In the genomic region with DNA sequence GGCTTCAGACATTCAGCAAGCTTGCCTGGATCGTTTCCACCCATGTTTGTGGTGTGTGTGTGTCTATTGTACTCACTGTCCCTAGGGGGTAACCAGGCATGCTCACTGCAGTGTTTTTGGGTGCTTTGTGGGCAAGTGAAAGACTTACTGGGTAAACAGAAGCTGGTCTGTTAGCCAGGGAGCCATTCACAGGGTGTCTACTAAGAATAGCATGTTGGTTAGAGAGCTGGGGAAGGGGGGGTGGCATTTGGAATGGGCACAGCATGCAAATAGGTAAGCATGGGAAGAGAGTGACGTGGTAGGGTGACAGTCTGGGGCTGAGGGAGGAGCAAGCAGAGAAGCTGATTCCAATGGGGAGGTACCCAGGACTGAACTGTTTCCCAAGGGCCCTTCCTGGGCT, we compare ENCODE assay signal across 9 mouse cellular contexts.
DNase-seq lines count a peak whose midpoint lies in the region; ATAC-seq lines count a peak whose summit lies in the region.
"Had no signal": no experiment of that assay in that cellular context is flagged by ENCODE, and none has a peak within 500 bp of the region (broad histone marks: within the 10 kb centered on the region; RNA-seq: fewer than 3 reads in every experiment).

No protein-coding gene starts in this region.

- ATAC-seq in hindbrain, embryonic 13.5 days (ENCODE audit: low FRiP score) = no peak; the same call in 1 of the 2 replicates
- ATAC-seq in hindbrain, embryonic 11.5 days (ENCODE audit: low FRiP score) = no peak
- ATAC-seq in midbrain, embryonic 15.5 days (replicated peaks) = peak; percentile 34
- no peak for ATAC-seq in midbrain, embryonic 11.5 days (ENCODE audit: low FRiP score)
- 0 out of 2 replicates have a peak, but pooled peaks have one; percentile 50 for ATAC-seq in forebrain, embryonic 13.5 days
- ATAC-seq in hindbrain, embryonic 16.5 days = peak; percentile 52; the same call in 1 of the 2 replicates
- ATAC-seq: Patski had no signal

- no peak overlapping the region for H3K4me2 ChIP-seq in hindbrain, embryonic 13.5 days
- no peak overlapping the region for H3K4me2 ChIP-seq in hindbrain, embryonic 11.5 days (replicated peaks; ENCODE audit: low read depth, low read length)
- H3K4me2 ChIP-seq in midbrain, embryonic 15.5 days = no peak overlapping the region
- no peak overlapping the region for H3K4me2 ChIP-seq in midbrain, embryonic 11.5 days
- H3K4me2 ChIP-seq in forebrain, embryonic 13.5 days = no peak overlapping the region
- no peak overlapping the region for H3K4me2 ChIP-seq in hindbrain, embryonic 16.5 days (ENCODE audit: low read length)
- H3K4me2 ChIP-seq: liver, embryonic 15.5 days had no signal

- peaks cover 51% of the 10 kb centered on the region for H3K4me1 ChIP-seq in hindbrain, embryonic 13.5 days (replicated peaks)
- 0 out of 2 replicates have a peak, but pooled peaks cover 2% of the 10 kb centered on the region for H3K4me1 ChIP-seq in hindbrain, embryonic 11.5 days (replicated peaks; ENCODE audit: control insufficient read depth, insufficient read depth, low read length)
- peaks cover 25% of the 10 kb centered on the region for H3K4me1 ChIP-seq in midbrain, embryonic 15.5 days
- H3K4me1 ChIP-seq in midbrain, embryonic 11.5 days (ENCODE audit: control insufficient read depth, insufficient read depth, low read length) = peaks cover 14% of the 10 kb centered on the region
- peaks cover 49% of the 10 kb centered on the region for H3K4me1 ChIP-seq in forebrain, embryonic 13.5 days
- H3K4me1 ChIP-seq in hindbrain, embryonic 16.5 days (ENCODE audit: control insufficient read depth, insufficient read depth, low read depth, low read length) = peaks cover 19% of the 10 kb centered on the region
- H3K4me1 ChIP-seq: liver, embryonic 15.5 days had no signal

- no peaks in the 10 kb centered on the region for H3K27me3 ChIP-seq in hindbrain, embryonic 13.5 days
- H3K27me3 ChIP-seq in hindbrain, embryonic 11.5 days (ENCODE audit: control insufficient read depth, insufficient read depth, low read length) = no peaks in the 10 kb centered on the region
- H3K27me3 ChIP-seq in midbrain, embryonic 15.5 days (replicated peaks) = no peaks in the 10 kb centered on the region
- no peaks in the 10 kb centered on the region for H3K27me3 ChIP-seq in midbrain, embryonic 11.5 days (ENCODE audit: control insufficient read depth, insufficient read depth, low read length)
- H3K27me3 ChIP-seq in forebrain, embryonic 13.5 days = no peaks in the 10 kb centered on the region
- no peaks in the 10 kb centered on the region for H3K27me3 ChIP-seq in hindbrain, embryonic 16.5 days (replicated peaks; ENCODE audit: control insufficient read depth, insufficient read depth, low read length)
- H3K27me3 ChIP-seq: liver, embryonic 15.5 days; Patski had no signal

- no peak overlapping the region for H3K4me3 ChIP-seq in hindbrain, embryonic 13.5 days
- no peak overlapping the region for H3K4me3 ChIP-seq in hindbrain, embryonic 11.5 days (ENCODE audit: low read depth, low read length)
- no peak overlapping the region for H3K4me3 ChIP-seq in midbrain, embryonic 15.5 days
- H3K4me3 ChIP-seq in midbrain, embryonic 11.5 days (ENCODE audit: low read depth, low read length) = no peak overlapping the region
- H3K4me3 ChIP-seq in forebrain, embryonic 13.5 days = no peak overlapping the region
- H3K4me3 ChIP-seq in hindbrain, embryonic 16.5 days (ENCODE audit: low read length) = no peak overlapping the region
- H3K4me3 ChIP-seq: liver, embryonic 15.5 days had no signal

- H3K36me3 ChIP-seq in hindbrain, embryonic 13.5 days = no peaks in the 10 kb centered on the region
- no peaks in the 10 kb centered on the region for H3K36me3 ChIP-seq in hindbrain, embryonic 11.5 days (ENCODE audit: control insufficient read depth, insufficient read depth, low read length)
- no peaks in the 10 kb centered on the region for H3K36me3 ChIP-seq in midbrain, embryonic 15.5 days (replicated peaks)
- no peaks in the 10 kb centered on the region for H3K36me3 ChIP-seq in midbrain, embryonic 11.5 days (ENCODE audit: control insufficient read depth, insufficient read depth, low read length)
- no peaks in the 10 kb centered on the region for H3K36me3 ChIP-seq in forebrain, embryonic 13.5 days (ENCODE audit: poor library complexity, severe bottlenecking)
- H3K36me3 ChIP-seq in hindbrain, embryonic 16.5 days (ENCODE audit: control insufficient read depth, insufficient read depth, low read length) = no peaks in the 10 kb centered on the region
- H3K36me3 ChIP-seq: liver, embryonic 15.5 days had no signal

- 57% methylated on average over 2 of the region's 2 CpGs for WGBS in hindbrain, embryonic 13.5 days
- 68% methylated on average over 2 of the region's 2 CpGs for WGBS in hindbrain, embryonic 11.5 days
- WGBS in midbrain, embryonic 15.5 days = 30% methylated on average over 2 of the region's 2 CpGs
- 60% methylated on average over 2 of the region's 2 CpGs for WGBS in midbrain, embryonic 11.5 days
- 29% methylated on average over 2 of the region's 2 CpGs for WGBS in forebrain, embryonic 13.5 days
- 52% methylated on average over 2 of the region's 2 CpGs for WGBS in hindbrain, embryonic 16.5 days

- DNase-seq in hindbrain, embryonic 11.5 days (ENCODE audit: low spot score) = no peak
- no peak for DNase-seq in midbrain, embryonic 11.5 days (ENCODE audit: low spot score, missing footprints)
- DNase-seq in testis, postnatal 10 days (ENCODE audit: low spot score) = no peak

- H3K9me3 ChIP-seq in hindbrain, embryonic 13.5 days = no peaks in the 10 kb centered on the region
- no peaks in the 10 kb centered on the region for H3K9me3 ChIP-seq in hindbrain, embryonic 11.5 days (ENCODE audit: control insufficient read depth, low read length)
- H3K9me3 ChIP-seq in midbrain, embryonic 15.5 days = no peaks in the 10 kb centered on the region
- no peaks in the 10 kb centered on the region for H3K9me3 ChIP-seq in midbrain, embryonic 11.5 days (ENCODE audit: control insufficient read depth, low read length)
- H3K9me3 ChIP-seq in forebrain, embryonic 13.5 days (replicated peaks) = 0 out of 2 replicates have a peak, but pooled peaks cover 4% of the 10 kb centered on the region
- no peaks in the 10 kb centered on the region for H3K9me3 ChIP-seq in hindbrain, embryonic 16.5 days (ENCODE audit: control insufficient read depth, low read length)
- H3K9me3 ChIP-seq: liver, embryonic 15.5 days had no signal

- H3K9ac ChIP-seq in hindbrain, embryonic 13.5 days = no peak overlapping the region
- no peak overlapping the region for H3K9ac ChIP-seq in hindbrain, embryonic 11.5 days (ENCODE audit: low read depth, low read length)
- no peak overlapping the region for H3K9ac ChIP-seq in midbrain, embryonic 15.5 days
- H3K9ac ChIP-seq in midbrain, embryonic 11.5 days (ENCODE audit: low read length) = no peak overlapping the region
- no peak overlapping the region for H3K9ac ChIP-seq in forebrain, embryonic 13.5 days
- H3K9ac ChIP-seq in hindbrain, embryonic 16.5 days (ENCODE audit: low read depth, low read length) = no peak overlapping the region
- H3K9ac ChIP-seq: liver, embryonic 15.5 days had no signal

- H3K27ac ChIP-seq in hindbrain, embryonic 13.5 days = peak overlapping the region; percentile 69
- H3K27ac ChIP-seq in hindbrain, embryonic 11.5 days (ENCODE audit: low read depth, low read length) = no peak overlapping the region
- H3K27ac ChIP-seq in midbrain, embryonic 15.5 days = peak overlapping the region; percentile 59; the same call in 1 of the 2 replicates
- H3K27ac ChIP-seq in midbrain, embryonic 11.5 days (ENCODE audit: low read depth, low read length) = no peak overlapping the region
- peak overlapping the region; percentile 8; the same call in 1 of the 2 replicates for H3K27ac ChIP-seq in forebrain, embryonic 13.5 days
- H3K27ac ChIP-seq in hindbrain, embryonic 16.5 days (ENCODE audit: low read depth, low read length) = peak overlapping the region; percentile 32; the same call in 1 of the 2 replicates
- H3K27ac ChIP-seq: liver, embryonic 15.5 days had no signal

Comparison
In these comparisons a context has a peak if more than half of its experiments do, and no peak if none do; other contexts are left out.
1. ATAC-seq: peak in midbrain, embryonic 15.5 days (single experiment), forebrain, embryonic 13.5 days (single experiment) and hindbrain, embryonic 16.5 days (single experiment); none in hindbrain, embryonic 13.5 days (single experiment), hindbrain, embryonic 11.5 days (single experiment) and midbrain, embryonic 11.5 days (single experiment).
2. H3K27ac ChIP-seq: peak in hindbrain, embryonic 13.5 days (single experiment), midbrain, embryonic 15.5 days (single experiment), forebrain, embryonic 13.5 days (single experiment) and hindbrain, embryonic 16.5 days (single experiment); none in hindbrain, embryonic 11.5 days (single experiment) and midbrain, embryonic 11.5 days (single experiment).